Mouse (Mus musculus): Measurements from ENCODE around the gene Mief2. TPM values are rescaled to one million over a fixed set of nuclear protein-coding genes. Genes with fewer than 3 reads are reported as not detected.

Mief2 gene
- polyA plus RNA-seq, 1 experiment from 2014 or later, result 12.9 TPM

DNA sequence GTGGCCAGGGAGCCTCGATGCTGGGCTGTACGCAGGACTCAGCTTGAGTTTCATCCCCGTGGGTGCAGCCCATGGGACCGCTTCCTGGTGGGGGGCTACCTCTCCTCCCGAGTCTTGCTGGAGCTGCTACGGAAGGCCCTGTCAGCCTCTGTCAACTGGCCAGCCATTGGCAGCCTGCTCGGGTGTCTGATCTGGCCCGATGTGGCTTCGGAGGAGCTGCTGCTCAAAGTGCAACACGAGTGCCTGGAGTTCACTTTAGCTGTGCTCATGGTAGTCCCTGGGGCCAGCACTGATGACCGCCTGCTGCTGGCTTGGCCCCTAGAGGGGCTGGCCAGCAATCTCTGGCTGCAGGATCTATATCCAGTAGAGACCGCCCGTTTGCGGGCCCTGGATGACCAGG lies 3.1 kb downstream of the Mief2 start:
- Histone ChIP-seq H3K4me1 (ENCODE audit: control insufficient read depth, insufficient read depth, low read length) (peaks cover 15% of the 10 kb centered on the region; the same call in 1 of the 2 replicates), H3K4me2 (replicated peaks; ENCODE audit: low read depth, low read length) (no peak overlapping the region), H3K9ac (replicated peaks; ENCODE audit: low read depth, low read length) (no peak overlapping the region), H3K4me3 (ENCODE audit: low read depth, low read length) (no peak overlapping the region), H3K27me3 (ENCODE audit: control insufficient read depth, insufficient read depth, low read length) (no peaks in the 10 kb centered on the region), H3K9me3 (ENCODE audit: control insufficient read depth, low read depth, low read length) (no peaks in the 10 kb centered on the region), H3K36me3 (ENCODE audit: control insufficient read depth, insufficient read depth, low read length) (peaks cover 3% of the 10 kb centered on the region; the same call in 1 of the 2 replicates), H3K27ac (ENCODE audit: low read length) (no peak overlapping the region)
- no peak for ATAC-seq (ENCODE audit: insufficient number of reproducible peaks, insufficient read depth, low FRiP score, low read depth)
- WGBS, result 90% methylated on average over 14 of the region's 14 CpGs

DNA sequence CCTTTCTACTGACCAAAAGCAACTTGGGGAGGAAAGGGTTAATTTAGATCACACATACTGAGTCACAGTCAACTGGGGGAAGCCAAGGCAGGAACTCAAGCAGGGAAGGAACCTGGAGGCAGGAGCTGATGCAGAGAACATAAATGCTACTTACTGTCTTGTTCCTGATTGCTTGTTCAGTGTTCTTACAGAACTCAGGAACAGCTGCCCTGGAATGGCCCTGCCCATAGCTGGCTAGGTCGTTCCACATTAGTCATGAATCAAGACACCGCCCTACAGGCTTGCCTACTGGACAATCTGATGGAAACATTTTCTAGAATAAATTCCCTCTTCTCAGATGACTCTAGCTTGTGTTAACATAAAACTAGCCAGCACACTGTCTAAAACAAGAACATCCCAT lies 6.0 kb downstream of the Mief2 start:
- 70% methylated on average over 2 of the region's 2 CpGs for WGBS
- peaks cover 3% of the 10 kb centered on the region; the same call in 1 of the 2 replicates for H3K36me3 ChIP-seq (ENCODE audit: control insufficient read depth, insufficient read depth, low read length)
- no peak overlapping the region for H3K4me2 ChIP-seq (replicated peaks; ENCODE audit: low read depth, low read length)
- no peak overlapping the region for H3K27ac ChIP-seq (ENCODE audit: low read length)
- H3K9ac ChIP-seq (replicated peaks; ENCODE audit: low read depth, low read length), result no peak overlapping the region
- no peaks in the 10 kb centered on the region for H3K9me3 ChIP-seq (ENCODE audit: control insufficient read depth, low read depth, low read length)
- no peak for ATAC-seq (ENCODE audit: insufficient number of reproducible peaks, insufficient read depth, low FRiP score, low read depth)
- peaks cover 3% of the 10 kb centered on the region; the same call in 1 of the 2 replicates for H3K4me1 ChIP-seq (ENCODE audit: control insufficient read depth, insufficient read depth, low read length)
- H3K27me3 ChIP-seq (ENCODE audit: control insufficient read depth, insufficient read depth, low read length), result no peaks in the 10 kb centered on the region
- H3K4me3 ChIP-seq (ENCODE audit: low read depth, low read length), result no peak overlapping the region

DNA sequence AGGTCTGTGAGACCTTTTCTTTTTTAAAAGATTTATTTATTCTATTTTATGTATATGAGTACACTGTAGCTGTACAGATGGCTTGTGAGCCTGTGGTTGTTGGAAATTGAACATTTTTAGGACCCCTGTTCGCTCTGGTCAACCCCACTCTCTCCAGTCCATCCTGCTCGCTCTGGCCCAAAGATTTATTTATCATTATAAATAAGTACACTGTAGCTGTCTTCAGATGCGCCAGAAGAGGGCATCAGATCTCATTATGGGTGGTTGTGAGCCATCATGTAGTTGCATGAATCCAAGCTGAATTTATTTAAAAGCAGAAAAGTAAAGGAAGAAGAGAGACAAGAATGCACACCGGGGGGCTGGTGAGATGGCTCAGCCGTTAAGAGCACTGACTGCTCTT lies 7.0 kb downstream of the Mief2 start:
- H3K4me1 ChIP-seq (ENCODE audit: control insufficient read depth, insufficient read depth, low read length), result no peaks in the 10 kb centered on the region
- no peak for ATAC-seq (ENCODE audit: insufficient number of reproducible peaks, insufficient read depth, low FRiP score, low read depth)
- H3K4me3 ChIP-seq (ENCODE audit: low read depth, low read length), result no peak overlapping the region
- WGBS, result 71% methylated on average over 5 of the region's 5 CpGs
- no peaks in the 10 kb centered on the region for H3K9me3 ChIP-seq (ENCODE audit: control insufficient read depth, low read depth, low read length)
- peaks cover 3% of the 10 kb centered on the region; the same call in 1 of the 2 replicates for H3K36me3 ChIP-seq (ENCODE audit: control insufficient read depth, insufficient read depth, low read length)
- H3K27me3 ChIP-seq (ENCODE audit: control insufficient read depth, insufficient read depth, low read length), result no peaks in the 10 kb centered on the region
- no peak overlapping the region for H3K4me2 ChIP-seq (replicated peaks; ENCODE audit: low read depth, low read length)
- no peak overlapping the region for H3K9ac ChIP-seq (replicated peaks; ENCODE audit: low read depth, low read length)
- H3K27ac ChIP-seq (ENCODE audit: low read length), result no peak overlapping the region

GRCm38 (mm10) chr11:60736491-60736890 lies 8.3 kb downstream of the Mief2 start:
- no peaks in the 10 kb centered on the region for H3K4me1 ChIP-seq (ENCODE audit: control insufficient read depth, insufficient read depth, low read length)
- H3K36me3 ChIP-seq (ENCODE audit: control insufficient read depth, insufficient read depth, low read length), result no peaks in the 10 kb centered on the region; the same call in 1 of the 2 replicates
- H3K27ac ChIP-seq (ENCODE audit: low read length), result no peak overlapping the region
- no peak for ATAC-seq (ENCODE audit: insufficient number of reproducible peaks, insufficient read depth, low FRiP score, low read depth)
- no peak overlapping the region for H3K9ac ChIP-seq (replicated peaks; ENCODE audit: low read depth, low read length)
- H3K27me3 ChIP-seq (ENCODE audit: control insufficient read depth, insufficient read depth, low read length), result no peaks in the 10 kb centered on the region
- no peak overlapping the region for H3K4me2 ChIP-seq (replicated peaks; ENCODE audit: low read depth, low read length)
- 80% methylated on average over 3 of the region's 3 CpGs for WGBS
- no peaks in the 10 kb centered on the region for H3K9me3 ChIP-seq (ENCODE audit: control insufficient read depth, low read depth, low read length)
- no peak overlapping the region for H3K4me3 ChIP-seq (ENCODE audit: low read depth, low read length)

- Histone ChIP-seq H3K4me1 (ENCODE audit: control insufficient read depth, insufficient read depth, low read length) (no peaks in the 10 kb centered on the region), H3K4me2 (replicated peaks; ENCODE audit: low read depth, low read length) (no peak overlapping the region), H3K27me3 (ENCODE audit: control insufficient read depth, insufficient read depth, low read length) (no peaks in the 10 kb centered on the region), H3K9ac (replicated peaks; ENCODE audit: low read depth, low read length) (no peak overlapping the region), H3K36me3 (ENCODE audit: control insufficient read depth, insufficient read depth, low read length) (peaks cover 5% of the 10 kb centered on the region), H3K27ac (ENCODE audit: low read length) (no peak overlapping the region), H3K4me3 (ENCODE audit: low read depth, low read length) (no peak overlapping the region), H3K9me3 (ENCODE audit: control insufficient read depth, low read depth, low read length) (no peaks in the 10 kb centered on the region)
- ATAC-seq (ENCODE audit: insufficient number of reproducible peaks, insufficient read depth, low FRiP score, low read depth), result no peak
These were observed 9.3 kb downstream of the Mief2 start for GRCm38 (mm10) chr11:60737450-60737849.

GRCm38 (mm10) chr11:60740321-60740720 lies 12.1 kb downstream of the Mief2 start:
- 69% methylated on average over 3 of the region's 3 CpGs for WGBS
- peaks cover 21% of the 10 kb centered on the region for H3K36me3 ChIP-seq (ENCODE audit: control insufficient read depth, insufficient read depth, low read length)
- no peak for ATAC-seq (ENCODE audit: insufficient number of reproducible peaks, insufficient read depth, low FRiP score, low read depth)
- H3K9me3 ChIP-seq (ENCODE audit: control insufficient read depth, low read depth, low read length), result no peaks in the 10 kb centered on the region
- H3K4me3 ChIP-seq (ENCODE audit: low read depth, low read length), result no peak overlapping the region
- H3K27ac ChIP-seq (ENCODE audit: low read length), result no peak overlapping the region
- H3K4me1 ChIP-seq (ENCODE audit: control insufficient read depth, insufficient read depth, low read length), result no peaks in the 10 kb centered on the region
- H3K9ac ChIP-seq (replicated peaks; ENCODE audit: low read depth, low read length), result no peak overlapping the region
- no peak overlapping the region for H3K4me2 ChIP-seq (replicated peaks; ENCODE audit: low read depth, low read length)
- H3K27me3 ChIP-seq (ENCODE audit: control insufficient read depth, insufficient read depth, low read length), result no peaks in the 10 kb centered on the region

GRCm38 (mm10) chr11:60755570-60755969 lies 27.4 kb downstream of the Mief2 start:
- Histone ChIP-seq H3K27me3 (ENCODE audit: control insufficient read depth, insufficient read depth, low read length) (no peaks in the 10 kb centered on the region), H3K4me1 (ENCODE audit: control insufficient read depth, insufficient read depth, low read length) (no peaks in the 10 kb centered on the region), H3K4me3 (ENCODE audit: low read depth, low read length) (no peak overlapping the region), H3K9ac (replicated peaks; ENCODE audit: low read depth, low read length) (no peak overlapping the region), H3K9me3 (ENCODE audit: control insufficient read depth, low read depth, low read length) (no peaks in the 10 kb centered on the region), H3K4me2 (replicated peaks; ENCODE audit: low read depth, low read length) (no peak overlapping the region), H3K36me3 (ENCODE audit: control insufficient read depth, insufficient read depth, low read length) (peaks cover 47% of the 10 kb centered on the region), H3K27ac (ENCODE audit: low read length) (no peak overlapping the region)
- no peak for ATAC-seq (ENCODE audit: insufficient number of reproducible peaks, insufficient read depth, low FRiP score, low read depth)
- WGBS, result 77% methylated on average over 7 of the region's 7 CpGs

GRCm38 (mm10) chr11:60761681-60762080 lies 33.5 kb downstream of the Mief2 start:
- H3K27ac ChIP-seq (ENCODE audit: low read length), result no peak overlapping the region
- no peaks in the 10 kb centered on the region for H3K9me3 ChIP-seq (ENCODE audit: control insufficient read depth, low read depth, low read length)
- no peak overlapping the region for H3K4me3 ChIP-seq (ENCODE audit: low read depth, low read length)
- ATAC-seq (ENCODE audit: insufficient number of reproducible peaks, insufficient read depth, low FRiP score, low read depth), result no peak
- H3K36me3 ChIP-seq (ENCODE audit: control insufficient read depth, insufficient read depth, low read length), result peaks cover 9% of the 10 kb centered on the region
- H3K4me1 ChIP-seq (ENCODE audit: control insufficient read depth, insufficient read depth, low read length), result no peaks in the 10 kb centered on the region
- H3K27me3 ChIP-seq (ENCODE audit: control insufficient read depth, insufficient read depth, low read length), result no peaks in the 10 kb centered on the region
- 89% methylated on average over 3 of the region's 3 CpGs for WGBS
- no peak overlapping the region for H3K4me2 ChIP-seq (replicated peaks; ENCODE audit: low read depth, low read length)
- H3K9ac ChIP-seq (replicated peaks; ENCODE audit: low read depth, low read length), result no peak overlapping the region

- 80% methylated on average over 4 of the region's 4 CpGs for WGBS
- H3K4me2 ChIP-seq (replicated peaks; ENCODE audit: low read depth, low read length), result no peak overlapping the region
- ATAC-seq (ENCODE audit: insufficient number of reproducible peaks, insufficient read depth, low FRiP score, low read depth), result no peak
- no peak overlapping the region for H3K27ac ChIP-seq (ENCODE audit: low read length)
- H3K9me3 ChIP-seq (ENCODE audit: control insufficient read depth, low read depth, low read length), result no peaks in the 10 kb centered on the region
- no peaks in the 10 kb centered on the region for H3K4me1 ChIP-seq (ENCODE audit: control insufficient read depth, insufficient read depth, low read length)
- no peaks in the 10 kb centered on the region for H3K36me3 ChIP-seq (ENCODE audit: control insufficient read depth, insufficient read depth, low read length)
- H3K9ac ChIP-seq (replicated peaks; ENCODE audit: low read depth, low read length), result no peak overlapping the region
- H3K4me3 ChIP-seq (ENCODE audit: low read depth, low read length), result no peak overlapping the region
- H3K27me3 ChIP-seq (ENCODE audit: control insufficient read depth, insufficient read depth, low read length), result no peaks in the 10 kb centered on the region
These were observed 38.8 kb downstream of the Mief2 start for GRCm38 (mm10) chr11:60766969-60767368.

Measured in stomach, embryonic 14.5 days (tissue).